Mouse (Mus musculus): ENCODE measurements around the gene Pde6g. TPM values are rescaled to one million over a fixed set of nuclear protein-coding genes. Genes with fewer than 3 reads are reported as not detected.

Pde6g gene
- polyA plus RNA-seq, 1 experiment from 2014 or later = not detected

- H3K9ac ChIP-seq (replicated peaks; ENCODE audit: low read depth, low read length) = no peak overlapping the region
- WGBS = 44% methylated on average over 3 of the region's 3 CpGs
- no peak for ATAC-seq (ENCODE audit: insufficient number of reproducible peaks, insufficient read depth, low FRiP score, low read depth)
Measured at GRCm38 (mm10) chr11:120493351-120493750, 40.1 kb upstream of the Pde6g start.

GRCm38 (mm10) chr11:120492878-120493203 is 39.5 kb upstream of the Pde6g start:
- Histone ChIP-seq H3K36me3 (ENCODE audit: control insufficient read depth, insufficient read depth, low read length) (peaks cover 49% of the 10 kb centered on the region), H3K4me1 (ENCODE audit: control insufficient read depth, insufficient read depth, low read length) (peaks cover 22% of the 10 kb centered on the region), H3K4me3 (ENCODE audit: low read depth, low read length) (peak overlapping the region; percentile 91), H3K9ac (replicated peaks; ENCODE audit: low read depth, low read length) (no peak overlapping the region), H3K27me3 (ENCODE audit: control insufficient read depth, insufficient read depth, low read length) (no peaks in the 10 kb centered on the region), H3K9me3 (ENCODE audit: control insufficient read depth, low read depth, low read length) (no peaks in the 10 kb centered on the region), H3K4me2 (replicated peaks; ENCODE audit: low read depth, low read length) (peak overlapping the region; percentile 91), H3K27ac (ENCODE audit: low read length) (peak overlapping the region; percentile 83; the same call in 1 of the 2 replicates)
- no peak for ATAC-seq (ENCODE audit: insufficient number of reproducible peaks, insufficient read depth, low FRiP score, low read depth)
- 26% methylated on average over 3 of the region's 3 CpGs for WGBS

More at GRCm38 (mm10) chr11:120493351-120493750, 40.1 kb upstream of the Pde6g start:
- Histone ChIP-seq H3K4me1 (ENCODE audit: control insufficient read depth, insufficient read depth, low read length) (peaks cover 22% of the 10 kb centered on the region), H3K4me2 (replicated peaks; ENCODE audit: low read depth, low read length) (peak overlapping the region; percentile 91), H3K27me3 (ENCODE audit: control insufficient read depth, insufficient read depth, low read length) (no peaks in the 10 kb centered on the region), H3K9me3 (ENCODE audit: control insufficient read depth, low read depth, low read length) (no peaks in the 10 kb centered on the region), H3K4me3 (ENCODE audit: low read depth, low read length) (peak overlapping the region; percentile 91), H3K36me3 (ENCODE audit: control insufficient read depth, insufficient read depth, low read length) (peaks cover 47% of the 10 kb centered on the region), H3K27ac (ENCODE audit: low read length) (no peak overlapping the region; the same call in 1 of the 2 replicates)

- Histone ChIP-seq H3K27me3 (ENCODE audit: control insufficient read depth, insufficient read depth, low read length) (no peaks in the 10 kb centered on the region), H3K9me3 (ENCODE audit: control insufficient read depth, low read depth, low read length) (no peaks in the 10 kb centered on the region), H3K4me1 (ENCODE audit: control insufficient read depth, insufficient read depth, low read length) (peaks cover 22% of the 10 kb centered on the region), H3K9ac (replicated peaks; ENCODE audit: low read depth, low read length) (peak overlapping the region; percentile 78), H3K27ac (ENCODE audit: low read length) (peak overlapping the region; percentile 83), H3K4me2 (replicated peaks; ENCODE audit: low read depth, low read length) (peak overlapping the region; percentile 91), H3K4me3 (ENCODE audit: low read depth, low read length) (peak overlapping the region; percentile 91), H3K36me3 (ENCODE audit: control insufficient read depth, insufficient read depth, low read length) (peaks cover 55% of the 10 kb centered on the region)
- WGBS = under 1% methylated on average over 47 of the region's 48 CpGs
- peak; percentile 14; the same call in 1 of the 2 replicates for ATAC-seq (ENCODE audit: insufficient number of reproducible peaks, insufficient read depth, low FRiP score, low read depth)
Measured at GRCm38 (mm10) chr11:120492024-120492877, 39.0 kb upstream of the Pde6g start.

- Histone ChIP-seq H3K4me2 (replicated peaks; ENCODE audit: low read depth, low read length) (peak within 1 kb of the TSS; percentile 91), H3K4me1 (ENCODE audit: control insufficient read depth, insufficient read depth, low read length) (peaks cover 22% of the 10 kb centered on the region), H3K36me3 (ENCODE audit: control insufficient read depth, insufficient read depth, low read length) (peaks cover 55% of the 10 kb centered on the region), H3K9ac (replicated peaks; ENCODE audit: low read depth, low read length) (peak within 1 kb of the TSS; percentile 78), H3K27me3 (ENCODE audit: control insufficient read depth, insufficient read depth, low read length) (no peaks in the 10 kb centered on the region), H3K27ac (ENCODE audit: low read length) (peak within 1 kb of the TSS; percentile 83), H3K9me3 (ENCODE audit: control insufficient read depth, low read depth, low read length) (no peaks in the 10 kb centered on the region), H3K4me3 (ENCODE audit: low read depth, low read length) (peak within 1 kb of the TSS; percentile 91)
- peak; percentile 88 for ATAC-seq (ENCODE audit: insufficient number of reproducible peaks, insufficient read depth, low FRiP score, low read depth)
- WGBS = under 1% methylated on average over 35 of the region's 35 CpGs
Measured at GRCm38 (mm10) chr11:120491317-120492023, 38.2 kb upstream of the Pde6g start, which contains the start of gene Slc25a10. Slc25a10 (plus strand) TSS chr11:120491840.

- H3K36me3 ChIP-seq (ENCODE audit: control insufficient read depth, insufficient read depth, low read length) = peaks cover 47% of the 10 kb centered on the region
- no peaks in the 10 kb centered on the region for H3K9me3 ChIP-seq (ENCODE audit: control insufficient read depth, low read depth, low read length)
- WGBS = 35% methylated on average over 4 of the region's 4 CpGs
Measured at GRCm38 (mm10) chr11:120490291-120491046, 37.2 kb upstream of the Pde6g start.

GRCm38 (mm10) chr11:120489054-120489761 is 35.9 kb upstream of the Pde6g start:
- Histone ChIP-seq H3K27me3 (ENCODE audit: control insufficient read depth, insufficient read depth, low read length) (no peaks in the 10 kb centered on the region), H3K4me2 (replicated peaks; ENCODE audit: low read depth, low read length) (no peak overlapping the region), H3K9ac (replicated peaks; ENCODE audit: low read depth, low read length) (no peak overlapping the region), H3K4me3 (ENCODE audit: low read depth, low read length) (no peak overlapping the region), H3K4me1 (ENCODE audit: control insufficient read depth, insufficient read depth, low read length) (peaks cover 29% of the 10 kb centered on the region), H3K9me3 (ENCODE audit: control insufficient read depth, low read depth, low read length) (no peaks in the 10 kb centered on the region), H3K27ac (ENCODE audit: low read length) (no peak overlapping the region), H3K36me3 (ENCODE audit: control insufficient read depth, insufficient read depth, low read length) (peaks cover 37% of the 10 kb centered on the region)
- ATAC-seq (ENCODE audit: insufficient number of reproducible peaks, insufficient read depth, low FRiP score, low read depth) = 0 out of 2 replicates have a peak, but pooled peaks have one; percentile 19
- 64% methylated on average over 4 of the region's 4 CpGs for WGBS

More at GRCm38 (mm10) chr11:120490291-120491046, 37.2 kb upstream of the Pde6g start:
- H3K4me1 ChIP-seq (ENCODE audit: control insufficient read depth, insufficient read depth, low read length) = peaks cover 27% of the 10 kb centered on the region
- H3K4me2 ChIP-seq (replicated peaks; ENCODE audit: low read depth, low read length) = peak overlapping the region; percentile 91; the same call in 1 of the 2 replicates
- no peak overlapping the region for H3K9ac ChIP-seq (replicated peaks; ENCODE audit: low read depth, low read length)
- H3K27me3 ChIP-seq (ENCODE audit: control insufficient read depth, insufficient read depth, low read length) = no peaks in the 10 kb centered on the region
- no peak for ATAC-seq (ENCODE audit: insufficient number of reproducible peaks, insufficient read depth, low FRiP score, low read depth)
- H3K27ac ChIP-seq (ENCODE audit: low read length) = peak overlapping the region; percentile 83; the same call in 1 of the 2 replicates
- H3K4me3 ChIP-seq (ENCODE audit: low read depth, low read length) = no peak overlapping the region

GRCm38 (mm10) chr11:120488516-120488915 is 35.2 kb upstream of the Pde6g start:
- no peak for ATAC-seq (ENCODE audit: insufficient number of reproducible peaks, insufficient read depth, low FRiP score, low read depth)
- no peak overlapping the region for H3K4me3 ChIP-seq (ENCODE audit: low read depth, low read length)
- H3K4me1 ChIP-seq (ENCODE audit: control insufficient read depth, insufficient read depth, low read length) = peaks cover 27% of the 10 kb centered on the region
- no peaks in the 10 kb centered on the region for H3K9me3 ChIP-seq (ENCODE audit: control insufficient read depth, low read depth, low read length)
- no peak overlapping the region for H3K27ac ChIP-seq (ENCODE audit: low read length)
- peaks cover 39% of the 10 kb centered on the region for H3K36me3 ChIP-seq (ENCODE audit: control insufficient read depth, insufficient read depth, low read length)
- WGBS = 75% methylated on average over 4 of the region's 4 CpGs
- no peak overlapping the region for H3K4me2 ChIP-seq (replicated peaks; ENCODE audit: low read depth, low read length)
- H3K27me3 ChIP-seq (ENCODE audit: control insufficient read depth, insufficient read depth, low read length) = no peaks in the 10 kb centered on the region
- H3K9ac ChIP-seq (replicated peaks; ENCODE audit: low read depth, low read length) = no peak overlapping the region
